In genomic region chr1:157380694-157381093, GRCm38 (mm10) we compare ENCODE assay signal across 17 mouse cellular contexts. TPM values are rescaled to one million over a fixed set of nuclear protein-coding genes. Genes with fewer than 3 reads are reported as not detected.
DNase-seq lines count a peak whose midpoint lies in the region; ATAC-seq and TF ChIP-seq lines count a peak whose summit lies in the region.
"Had no signal": no experiment of that assay in that cellular context is flagged by ENCODE, and none has a peak within 500 bp of the region (broad histone marks: within the 10 kb centered on the region; RNA-seq: fewer than 3 reads in every experiment).

No protein-coding gene starts in this region.

- DNase-seq in heart, adult 11 months = peak; percentile 81
- no peak for DNase-seq in heart, adult 9 months (ENCODE audit: low spot score in 2 of 2)
- peak; percentile 84 for DNase-seq in Patski (ENCODE audit: low read depth, low spot score)
- DNase-seq in forelimb bud, embryonic 11.5 days (ENCODE audit: low read depth, low spot score) = peak; percentile 13
- DNase-seq in lung, postnatal 4 days = no peak
- no peak for DNase-seq in urinary bladder, postnatal 10 days (ENCODE audit: low spot score)
- no peak for DNase-seq in thymus, postnatal 36 days
- DNase-seq: cerebellum, postnatal 10 days; kidney, adult 18-20 months; liver, embryonic 13.5 days had no signal

- in situ Hi-C loops in Patski (cut with MboI; ENCODE audit: low pct_unique_long_range_greater_than_20kb) = no loop called here

- ATAC-seq in Patski = peak; percentile 99
- ATAC-seq: forebrain, embryonic 13.5 days; lung, postnatal 0 days had no signal

- peaks cover 7% of the 10 kb centered on the region for H3K79me3 ChIP-seq in C2C12 (ENCODE audit: low read depth)

- no peaks in the 10 kb centered on the region for H3K36me3 ChIP-seq in C2C12 (ENCODE audit: control insufficient read depth, insufficient read depth)
- H3K36me3 ChIP-seq: embryonic facial prominence, embryonic 12.5 days; heart, embryonic 15.5 days; hindbrain, embryonic 13.5 days; liver, embryonic 13.5 days; midbrain, embryonic 12.5 days had no signal

- H3ac ChIP-seq in C2C12 (ENCODE audit: control insufficient read depth, insufficient read length, low read depth) = no peak overlapping the region

- H3K27me3 ChIP-seq in C2C12 (ENCODE audit: control insufficient read depth, insufficient read depth, insufficient read length) (no peaks in the 10 kb centered on the region), Patski (no peaks in the 10 kb centered on the region)
- H3K27me3 ChIP-seq: embryonic facial prominence, embryonic 12.5 days; forebrain, embryonic 13.5 days; heart, embryonic 15.5 days; hindbrain, embryonic 13.5 days; liver, embryonic 13.5 days; midbrain, embryonic 12.5 days had no signal

- no peak overlapping the region for H3K4me3 ChIP-seq in C2C12 (ENCODE audit: insufficient read depth, poor library complexity, severe bottlenecking)
- H3K4me3 ChIP-seq: embryonic facial prominence, embryonic 12.5 days; forebrain, embryonic 13.5 days; heart, embryonic 15.5 days; hindbrain, embryonic 13.5 days; liver, embryonic 13.5 days; midbrain, embryonic 12.5 days had no signal

- TF ChIP-seq CTCF in C2C12 (IDR thresholded peaks at IDR 0.05; ENCODE audit: control insufficient read depth, insufficient read depth, insufficient read length) (no peak), Patski (IDR thresholded peaks at IDR 0.05) (no peak)

- POLR2A ChIA-PET in Patski (lab: Charles Lee) = no interaction called here

- CTCF ChIA-PET in Patski (lab: Charles Lee) = interaction anchor here (1.1 kb wide), 1 partner anchor 14 kb away, joined by 5 read pairs; no protein-coding TSS in a partner anchor

- peaks cover 19% of the 10 kb centered on the region for H3K79me2 ChIP-seq in C2C12 (ENCODE audit: control insufficient read depth, insufficient read depth)

TF ChIP-seq in C2C12, 6 proteins besides CTCF, POLR2A, EP300 and RAD21:
- TF ChIP-seq CEBPB (IDR thresholded peaks at IDR 0.05; ENCODE audit: low read depth) (no peak), MYOG (IDR thresholded peaks at IDR 0.05; ENCODE audit: control insufficient read depth, extremely low read depth, insufficient read length) (no peak), MAX (IDR thresholded peaks at IDR 0.05) (peak; percentile 7), FOSL1 (IDR thresholded peaks at IDR 0.05; ENCODE audit: insufficient read depth, low read length, poor library complexity, severe bottlenecking) (peak; percentile 16), USF1 (IDR thresholded peaks at IDR 0.05; ENCODE audit: low read depth) (peak; percentile 57)

RNA-seq across cellular contexts. Expression of gene Rasal2, which starts 31.7 kb away (rescaled TPM):
- 3.0 TPM for polyA plus RNA-seq in C2C12 (2012; fragmentation: generic; extraction: Trizol)
- polyA plus RNA-seq in Patski (2021) = 16.6 TPM

Comparison
In these comparisons a context has a peak if more than half of its experiments do, and no peak if none do; other contexts are left out.
1. DNase-seq: peak in heart, adult 11 months (single experiment), Patski (single experiment) and forelimb bud, embryonic 11.5 days (single experiment); none in heart, adult 9 months (0 of 2), lung, postnatal 4 days (0 of 2), urinary bladder, postnatal 10 days (single experiment) and thymus, postnatal 36 days (0 of 2).